Mouse (Mus musculus) gastrocnemius, postnatal 10 days (tissue): Measurements from ENCODE around the gene Qpctl. TPM values are rescaled to one million over a fixed set of nuclear protein-coding genes. Genes with fewer than 3 reads are reported as not detected.
"Not testable (repeated sequence)": the region's sequence is repeated elsewhere in the genome, so short reads cannot be mapped to it uniquely, and the experiment has no call there.

ENCODE experiments used
- DNase-seq: peaks from one replicate; pipeline ENCODE4 v3.0.0; 2021; ENCODE audit warnings: mixed read lengths
- total RNA-seq, 2 experiments: library from RNA; stranded (reverse); gene quantifications; 2 replicates each; pipeline ENCODE4 v1.2.3; 2021

Qpctl gene
- total RNA-seq, 2 experiments from 2014 or later, result 5.0 to 5.5 TPM

GRCm38 (mm10) chr7:19164189-19164588 is 15.1 kb upstream of the Qpctl start:
- DNase-seq, result no peak

DNA sequence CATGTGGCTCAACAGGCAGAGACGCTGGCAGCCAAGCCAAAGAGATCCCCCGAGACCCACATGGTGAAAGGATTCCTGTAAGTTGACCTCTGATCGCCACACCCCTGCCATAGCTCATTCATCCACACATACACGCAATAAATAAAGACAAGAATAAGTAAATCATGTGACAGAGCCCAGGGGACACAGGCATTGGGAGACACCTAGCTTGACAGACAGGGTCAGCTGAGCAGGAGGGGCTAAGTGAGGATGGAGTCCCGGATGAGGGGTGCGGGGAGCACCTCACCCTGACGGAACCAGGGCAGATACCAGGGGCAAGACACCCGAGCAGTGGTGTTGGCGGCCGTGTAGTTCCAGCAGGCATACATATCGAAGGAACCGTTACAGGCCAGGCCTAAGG is 14.7 kb upstream of the Qpctl start:
- DNase-seq, result no peak

DNA sequence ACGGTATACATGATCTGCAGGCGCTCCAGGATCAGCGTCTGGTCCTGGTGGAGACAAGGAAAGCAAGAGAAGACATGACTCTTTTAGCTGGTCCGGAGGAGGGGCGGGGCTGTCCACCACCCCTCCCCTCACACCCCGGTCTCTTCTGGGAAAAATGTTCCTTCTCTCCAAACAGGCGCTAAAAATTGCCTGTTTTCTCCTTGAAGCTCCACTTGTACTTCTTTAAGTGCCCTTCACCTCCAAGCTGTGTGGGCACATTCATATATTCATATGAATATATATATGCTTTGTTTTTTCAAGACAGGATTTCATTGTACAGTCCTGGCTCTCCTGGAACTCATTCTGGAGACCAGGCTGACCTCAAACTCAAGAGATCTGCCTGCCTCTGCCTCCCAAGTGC is 13.8 kb upstream of the Qpctl start:
- no peak for DNase-seq

DNA sequence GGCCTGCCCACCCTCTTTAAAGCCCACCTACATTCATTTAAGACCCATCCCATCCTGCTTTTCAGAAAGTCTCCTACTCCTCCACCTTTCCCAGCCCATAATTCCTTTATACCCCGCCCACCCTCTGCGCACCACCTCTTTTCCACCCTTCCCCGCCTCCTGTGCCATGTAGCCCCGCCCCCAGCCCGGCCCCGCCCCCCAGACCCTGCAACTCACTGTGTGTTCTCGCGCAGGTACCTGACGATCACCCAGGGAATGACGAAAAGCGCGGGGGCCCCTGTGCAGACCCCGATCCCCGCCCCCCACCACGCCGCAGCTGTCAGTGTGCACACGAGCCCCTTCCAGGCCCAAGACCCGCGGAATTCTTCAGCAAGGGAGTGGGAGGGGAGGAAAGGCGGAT is 11.0 kb upstream of the Qpctl start:
- DNase-seq, result no peak

GRCm38 (mm10) chr7:19159411-19159810 is 10.3 kb upstream of the Qpctl start:
- no peak for DNase-seq

- DNase-seq, result no peak
These were observed 9.5 kb upstream of the Qpctl start for GRCm38 (mm10) chr7:19158601-19159000.

DNA sequence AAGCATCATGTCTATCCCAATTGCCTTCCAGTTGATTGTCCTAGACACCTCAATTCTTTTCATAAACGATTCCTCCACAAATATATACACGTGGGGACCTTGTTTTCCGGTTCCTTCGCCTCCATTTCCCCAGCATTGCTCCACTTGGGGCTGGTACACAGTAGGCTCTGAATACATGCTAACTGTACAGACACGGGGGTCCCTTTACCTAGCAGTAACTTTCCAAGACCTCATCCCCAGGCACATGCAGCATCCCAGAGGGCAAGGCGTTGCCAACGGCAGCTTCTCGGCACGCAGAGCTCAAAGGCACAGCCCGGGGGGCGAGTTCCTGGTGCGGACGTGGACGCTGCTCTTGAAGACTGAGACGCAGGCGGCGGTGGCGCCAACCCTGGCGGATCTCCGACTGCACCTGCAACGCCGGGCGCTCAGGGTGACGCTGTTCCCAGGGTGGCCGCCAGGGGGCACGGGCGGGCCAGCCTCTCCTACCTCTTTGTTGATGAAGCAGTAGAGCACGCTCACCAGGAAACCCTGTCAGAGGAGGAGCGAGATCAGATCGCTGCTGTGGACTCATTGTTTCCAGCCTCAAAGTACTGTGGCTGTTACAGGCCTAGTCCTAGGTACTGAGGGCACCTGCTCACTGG is 8.2 kb upstream of the Qpctl start:
- peak; percentile 95 for DNase-seq

DNA sequence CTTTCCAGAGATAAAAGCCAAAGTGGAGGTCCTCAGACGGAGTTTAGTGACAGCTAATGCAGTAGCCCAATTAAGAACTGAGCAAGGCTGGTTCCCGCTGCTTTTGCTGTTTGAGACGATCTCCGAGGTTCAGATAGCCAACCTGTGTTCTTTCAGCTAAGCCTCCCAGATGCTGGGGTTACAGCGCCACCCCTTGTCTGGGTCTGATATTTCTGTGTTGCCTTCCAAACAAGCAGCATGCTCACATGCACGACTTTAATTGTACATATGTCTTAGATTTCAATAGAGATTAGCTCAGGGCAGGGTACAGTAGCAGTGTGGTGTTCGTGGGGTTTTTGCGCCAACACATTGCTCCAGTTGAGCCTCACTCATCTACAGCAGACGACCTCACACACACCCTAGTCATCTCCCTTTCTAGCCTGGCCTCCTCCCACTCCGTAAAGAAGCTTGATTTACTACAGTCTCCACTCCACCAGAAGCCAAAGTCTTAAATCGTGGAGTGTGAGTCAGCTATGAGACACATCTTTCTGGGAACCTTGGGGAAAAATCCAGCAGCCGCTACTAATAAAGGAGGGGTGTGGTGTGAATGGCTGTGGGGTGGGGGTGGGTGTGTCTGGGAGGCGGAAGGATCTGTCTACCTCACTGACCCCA is 6.9 kb upstream of the Qpctl start:
- peak; percentile 31 for DNase-seq

GRCm38 (mm10) chr7:19154796-19155195 is 5.7 kb upstream of the Qpctl start:
- DNase-seq, result no peak

- DNase-seq, result not testable (repeated sequence)
These were observed 2.0 kb upstream of the Qpctl start for GRCm38 (mm10) chr7:19151121-19151520.

GRCm38 (mm10) chr7:19149626-19150025 is 535 bp upstream of the Qpctl start, which contains the start of gene Snrpd2:
Snrpd2 (plus strand) TSS chr7:19149722.
- peak; percentile 99 for DNase-seq

DNA sequence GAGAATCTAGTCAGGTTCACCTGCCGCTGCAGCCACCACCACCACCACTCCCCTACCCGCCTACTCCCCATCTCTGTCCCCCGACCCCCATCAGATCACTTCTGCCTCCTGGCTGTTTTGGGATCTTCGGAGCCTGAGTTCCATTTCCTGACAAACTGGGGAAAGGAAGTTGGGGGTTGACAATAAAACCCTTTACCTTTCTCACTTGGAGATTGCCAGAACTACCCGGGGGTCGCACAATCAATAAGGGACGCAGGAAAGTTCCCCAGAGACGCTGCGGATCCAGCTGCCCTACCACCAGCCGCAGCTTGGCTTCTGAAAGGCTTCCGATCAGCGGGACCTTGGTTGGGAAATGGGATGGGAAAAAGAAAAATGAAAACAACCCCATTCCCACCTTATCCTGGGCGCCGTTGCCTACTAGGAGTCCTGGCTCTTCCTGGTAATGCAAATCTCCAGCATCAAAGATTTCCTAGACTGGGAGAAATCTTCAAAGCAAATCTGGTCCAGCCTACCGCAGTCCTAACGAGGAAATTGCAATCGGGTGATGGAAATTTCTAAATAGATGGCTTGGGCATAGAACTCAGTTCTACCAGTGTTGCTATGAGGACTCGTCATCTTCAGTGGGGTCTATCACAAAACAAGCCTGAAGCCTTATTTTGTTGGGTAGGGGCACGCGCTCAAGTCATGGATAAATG is 764 bp downstream of the Qpctl start:
- no peak for DNase-seq

GRCm38 (mm10) chr7:19147497-19148045 is 1.5 kb downstream of the Qpctl start:
- no peak for DNase-seq

- no peak for DNase-seq
These were observed 2.3 kb downstream of the Qpctl start for GRCm38 (mm10) chr7:19146793-19147192.

DNA sequence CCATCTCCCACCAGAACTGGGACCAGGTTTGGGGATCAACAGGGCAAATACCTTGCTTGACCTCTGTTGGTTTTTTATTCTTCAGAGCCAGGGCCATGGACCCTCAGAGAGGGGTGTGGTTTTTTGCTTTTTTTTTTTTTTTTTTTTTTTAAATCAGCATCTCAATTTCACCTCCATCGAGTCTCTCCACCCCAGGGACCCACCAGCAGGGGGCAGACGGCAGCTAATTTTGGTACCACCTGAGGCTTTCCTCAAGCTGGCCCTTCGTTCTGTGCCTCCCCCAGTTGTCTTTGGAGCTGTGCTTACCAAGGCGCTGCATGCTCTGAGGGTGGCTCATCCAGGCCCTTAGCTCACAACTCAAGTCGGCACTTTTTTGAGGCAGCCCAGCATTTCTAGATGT is 11.7 kb downstream of the Qpctl start:
- DNase-seq, result peak; percentile 69

- no peak for DNase-seq
These were observed 12.3 kb downstream of the Qpctl start for GRCm38 (mm10) chr7:19136673-19137334.

- no peak for DNase-seq
These were observed 12.9 kb downstream of the Qpctl start for GRCm38 (mm10) chr7:19136168-19136567.

GRCm38 (mm10) chr7:19131324-19131848 is 17.7 kb downstream of the Qpctl start:
- peak; percentile 97 for DNase-seq

DNA sequence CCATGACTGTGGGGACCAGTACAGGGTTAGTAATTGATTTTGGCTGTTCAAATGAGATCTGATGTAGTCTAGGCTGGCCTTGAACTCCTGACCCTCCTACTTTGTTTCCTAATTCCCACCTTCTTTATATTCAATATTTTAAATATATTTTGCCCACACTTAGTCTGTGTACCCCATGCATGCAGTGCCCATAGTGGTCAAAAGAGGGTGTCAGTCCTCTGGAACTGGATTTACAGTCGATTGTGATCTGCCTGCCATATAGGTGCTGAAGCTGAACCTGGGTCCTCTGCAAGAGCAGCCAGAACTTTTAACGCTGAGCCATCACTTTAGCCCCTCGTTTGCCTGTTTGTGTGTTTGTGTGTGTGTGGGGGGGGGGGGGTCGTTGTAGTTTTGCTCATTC is 18.4 kb downstream of the Qpctl start:
- DNase-seq, result no peak

GRCm38 (mm10) chr7:19129396-19129795 is 19.7 kb downstream of the Qpctl start:
- no peak for DNase-seq

- no peak for DNase-seq
These were observed 21.3 kb downstream of the Qpctl start for GRCm38 (mm10) chr7:19127744-19128143.

DNA sequence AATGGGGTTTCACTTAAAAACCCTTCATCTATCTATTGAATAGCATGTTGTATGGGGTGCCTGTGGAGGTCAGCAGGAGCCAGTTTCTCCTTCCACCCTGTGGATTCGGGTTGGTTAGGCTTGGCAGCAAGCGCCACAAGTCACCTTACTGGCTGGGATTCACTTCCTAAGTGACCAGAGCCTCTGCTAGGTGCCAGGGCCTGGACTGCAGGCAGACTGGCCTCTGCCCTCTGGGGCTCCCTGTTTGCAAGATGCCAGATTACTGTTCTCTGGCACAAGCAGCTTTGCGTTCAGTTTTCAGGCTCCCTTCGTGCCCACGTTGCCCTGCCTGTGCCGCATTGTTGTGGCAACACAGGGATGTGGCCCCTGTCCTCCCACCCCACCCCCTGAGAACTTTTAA is 24.4 kb downstream of the Qpctl start:
- no peak for DNase-seq
